Mouse (Mus musculus) MEL (cell line): ENCODE measurements around the gene Trit1. TPM values are rescaled to one million over a fixed set of nuclear protein-coding genes. Genes with fewer than 3 reads are reported as not detected.

ENCODE experiments used
- DNase-seq: peaks from one replicate; pipeline ENCODE4 v3.0.0; 2011; ENCODE audit warnings: low read depth, low spot score
- H3K27ac ChIP-seq: 2 replicates; pipeline ENCODE4 v1.5.1; 2012; ENCODE audit warnings: low read depth, mild to moderate bottlenecking, control low read depth, low read length, moderate library complexity; ENCODE audit not compliant: control insufficient read depth
- H3K27me3 ChIP-seq, 2 experiments: fragments of 150-350 bp in 1 of 2; sonication (generic) in 1 of 2; 2 replicates each; pipeline ENCODE4 v1.6.1; 2012; ENCODE audit warnings: low read length in 2 of 2, mild to moderate bottlenecking in 2 of 2, improper control_type of control experiment in 1 of 2, moderate library complexity in 1 of 2; ENCODE audit not compliant: insufficient read depth in 2 of 2, control insufficient read depth in 1 of 2
- H3K36me3 ChIP-seq, 2 experiments: 2 replicates each; pipeline ENCODE4 v1.6.1; 2012 to 2014; ENCODE audit warnings: low read length in 2 of 2, improper control_type of control experiment in 1 of 2, inconsistent platforms in 1 of 2, mild to moderate bottlenecking in 1 of 2; ENCODE audit not compliant: insufficient read depth in 2 of 2, control insufficient read depth in 1 of 2
- H3K4me1 ChIP-seq, 2 experiments: fragments of 150-350 bp in 1 of 2; sonication (generic) in 1 of 2; 2 replicates each; pipeline ENCODE4 v1.6.1; 2012; ENCODE audit warnings: low read length in 2 of 2, improper control_type of control experiment in 1 of 2, mild to moderate bottlenecking in 1 of 2; ENCODE audit not compliant: insufficient read depth in 2 of 2, control insufficient read depth in 1 of 2
- H3K4me3 ChIP-seq, 2 experiments: fragments of 150-350 bp in 1 of 2; sonication (generic) in 1 of 2; 2 replicates each; pipeline ENCODE4 v1.5.1; 2012; ENCODE audit warnings: low read depth in 2 of 2, low read length in 2 of 2, mild to moderate bottlenecking in 2 of 2, moderate library complexity in 2 of 2, control low read depth in 1 of 2, improper control_type of control experiment in 1 of 2; ENCODE audit not compliant: control insufficient read depth in 1 of 2, insufficient read depth in 1 of 2
- H3K79me2 ChIP-seq: 2 replicates; pipeline ENCODE4 v1.6.1; 2012; ENCODE audit warnings: mild to moderate bottlenecking, low read length, moderate library complexity; ENCODE audit not compliant: control insufficient read depth, poor library complexity, insufficient read depth
- H3K9ac ChIP-seq: 2 replicates; pipeline ENCODE4 v1.6.1; 2012; ENCODE audit warnings: low read depth, mild to moderate bottlenecking, control low read depth, low read length, moderate library complexity; ENCODE audit not compliant: control insufficient read depth, poor library complexity, severe bottlenecking
- H3K9me3 ChIP-seq: fragments of 150-350 bp; sonication (generic); replicated peaks from 2 replicates; pipeline ENCODE4 v1.6.1; 2012; ENCODE audit warnings: mild to moderate bottlenecking, low read length, improper control_type of control experiment, moderate library complexity; ENCODE audit not compliant: insufficient read depth
- CHD2 ChIP-seq: IDR thresholded peaks from 2 replicates; pipeline ENCODE4 v1.6.1; 2011; ENCODE audit warnings: low read length, improper control_type of control experiment
- CTCF ChIP-seq, 3 experiments: IDR thresholded peaks in 2 of 3; conservative IDR thresholded peaks in 1 of 3; 2 replicates each; pipeline ENCODE4 v1.5.1; 2011 to 2012; ENCODE audit warnings: low read length in 3 of 3, low read depth in 2 of 3, mild to moderate bottlenecking in 2 of 3, improper control_type of control experiment in 1 of 3, inconsistent platforms in 1 of 3, mixed read lengths in 1 of 3, moderate library complexity in 1 of 3; ENCODE audit not compliant: control insufficient read depth in 1 of 3, insufficient read depth in 1 of 3, poor library complexity in 1 of 3, severe bottlenecking in 1 of 3
- EP300 ChIP-seq, 2 experiments: IDR thresholded peaks; 2 replicates each; pipeline ENCODE4 v1.6.1; 2011; ENCODE audit warnings: improper control_type of control experiment in 2 of 2, low read length in 2 of 2, low read depth in 1 of 2, mild to moderate bottlenecking in 1 of 2
- GATA1 ChIP-seq: IDR thresholded peaks from 2 replicates; pipeline ENCODE4 v1.6.1; 2011; ENCODE audit warnings: low read depth, low read length, improper control_type of control experiment
- JUND ChIP-seq: IDR thresholded peaks from 2 replicates; pipeline ENCODE4 v1.6.1; 2011; ENCODE audit warnings: low read depth, mild to moderate bottlenecking, improper control_type of control experiment, low read length
- KAT2A ChIP-seq: conservative IDR thresholded peaks from 2 replicates; pipeline ENCODE4 v1.6.1; 2012; ENCODE audit warnings: low read depth, low read length, improper control_type of control experiment, inconsistent platforms
- MAFK ChIP-seq: IDR thresholded peaks from 2 replicates; pipeline ENCODE4 v1.6.1; 2011; ENCODE audit warnings: low read depth, mild to moderate bottlenecking, low read length, improper control_type of control experiment, borderline replicate concordance
- NRF1 ChIP-seq: IDR thresholded peaks from 2 replicates; pipeline ENCODE4 v1.6.1; 2014; ENCODE audit warnings: low read depth, mild to moderate bottlenecking, inconsistent platforms, low read length, improper control_type of control experiment, moderate library complexity; ENCODE audit not compliant: poor library complexity, insufficient read depth, severe bottlenecking
- POLR2A ChIP-seq, 2 experiments: IDR thresholded peaks; 2 replicates each; pipeline ENCODE4 v1.6.1; 2011 to 2012; ENCODE audit warnings: low read length in 2 of 2, mild to moderate bottlenecking in 2 of 2, control low read depth in 1 of 2, improper control_type of control experiment in 1 of 2, low read depth in 1 of 2, moderate library complexity in 1 of 2; ENCODE audit not compliant: control insufficient read depth in 1 of 2, insufficient read depth in 1 of 2, poor library complexity in 1 of 2
- POLR2AphosphoS2 ChIP-seq: IDR thresholded peaks from 2 replicates; pipeline ENCODE4 v1.6.1; 2011; ENCODE audit warnings: low read length, improper control_type of control experiment
- POLR2AphosphoS5 ChIP-seq: IDR thresholded peaks from 2 replicates; pipeline ENCODE4 v1.6.1; 2012; ENCODE audit warnings: low read depth, borderline replicate concordance, mild to moderate bottlenecking, inconsistent platforms, low read length, moderate library complexity, mixed read lengths
- RAD21 ChIP-seq: IDR thresholded peaks from 2 replicates; pipeline ENCODE4 v1.6.1; 2011; ENCODE audit warnings: mild to moderate bottlenecking, low read depth, low read length, improper control_type of control experiment
- RCOR1 ChIP-seq: IDR thresholded peaks from 2 replicates; pipeline ENCODE4 v1.6.1; 2012; ENCODE audit warnings: low read depth, mild to moderate bottlenecking, inconsistent platforms, low read length, improper control_type of control experiment
- SIN3A ChIP-seq: IDR thresholded peaks from 2 replicates; pipeline ENCODE4 v1.6.1; 2012; ENCODE audit warnings: low read length, improper control_type of control experiment, inconsistent platforms
- TAL1 ChIP-seq: IDR thresholded peaks from 2 replicates; pipeline ENCODE4 v1.6.1; 2012; ENCODE audit warnings: mild to moderate bottlenecking, inconsistent platforms, low read length, moderate library complexity, mixed read lengths
- USF1 ChIP-seq: IDR thresholded peaks from 2 replicates; pipeline ENCODE4 v1.6.1; 2014; ENCODE audit warnings: low read depth, mild to moderate bottlenecking, inconsistent platforms, low read length, improper control_type of control experiment, moderate library complexity
- ZC3H11A ChIP-seq: IDR thresholded peaks from 2 replicates; pipeline ENCODE4 v1.6.1; 2012; ENCODE audit warnings: low read depth, mild to moderate bottlenecking, inconsistent platforms, low read length, improper control_type of control experiment
- ZKSCAN1 ChIP-seq: IDR thresholded peaks from 2 replicates; pipeline ENCODE4 v1.6.1; 2012; ENCODE audit warnings: low read depth, mild to moderate bottlenecking, inconsistent platforms, low read length, improper control_type of control experiment, moderate library complexity
- polyA plus RNA-seq, 2 experiments: library from polyadenylated mRNA; stranded (reverse) in 1 of 2; unstranded in 1 of 2; fragments of >175 nt in 1 of 2; fragments of >200 nt in 1 of 2; gene quantifications; 2 replicates each; pipeline versions ENCODE4 v1.2.1 to v1.2.4; 2012; ENCODE audit warnings: low replicate concordance in 2 of 2, low read depth in 1 of 2; ENCODE audit not compliant: insufficient read length in 2 of 2, insufficient read depth in 1 of 2, missing spikeins in 1 of 2
- total RNA-seq: library from RNA; depleted of rRNA; stranded (reverse); fragments of 300-350 nt; gene quantifications from 2 replicates; pipeline ENCODE4 v1.2.3, GENCODE M21; 2012

The Trit1 gene
- total and polyA plus RNA-seq, 3 experiments = 17.9 to 19.6 TPM; not detected in 1

DNA sequence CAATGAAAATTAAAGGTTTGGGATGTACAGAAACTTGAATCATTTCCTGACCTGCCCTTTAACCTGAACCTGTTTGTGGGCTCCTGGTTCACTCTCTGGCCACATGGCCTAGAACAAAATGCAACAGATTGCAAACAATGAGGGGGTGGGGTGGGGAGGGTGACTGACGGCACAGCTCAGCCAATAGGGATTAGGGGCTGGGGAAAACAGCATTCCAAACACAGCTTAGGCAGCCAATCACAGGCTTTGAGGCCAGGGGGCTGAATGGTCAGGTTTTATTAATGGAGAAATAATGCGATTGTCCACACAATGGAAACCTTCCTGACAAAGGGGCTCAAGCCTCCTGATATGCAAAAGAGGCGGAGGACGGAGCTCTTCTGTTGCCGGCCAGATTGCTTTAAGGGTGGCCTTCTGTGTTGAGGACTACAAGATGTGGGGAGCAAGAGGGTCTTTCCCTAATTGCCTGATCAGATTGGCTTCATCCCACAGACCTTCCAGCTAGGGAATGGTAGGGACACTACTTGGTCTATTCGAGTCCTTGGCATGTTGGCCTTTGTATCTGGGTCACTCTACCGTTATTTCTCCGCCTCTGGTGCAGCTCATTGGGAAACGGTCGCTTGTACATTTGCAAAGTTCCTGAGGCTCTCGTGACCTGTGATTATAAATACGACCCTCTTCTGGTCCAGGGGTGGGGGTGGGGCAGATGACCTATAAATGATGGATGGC, 17.7 kb upstream of the Trit1 start:
- no peak overlapping the region for H3K27ac ChIP-seq
- no peak overlapping the region for H3K9ac ChIP-seq
- no peaks in the 10 kb centered on the region for H3K4me1 ChIP-seq
- H3K4me3 ChIP-seq = no peak overlapping the region
- H3K27me3 ChIP-seq = peaks cover 3 to 11% of the 10 kb centered on the region in 2 experiments; a peak in 3 of 4 replicates
- H3K36me3 ChIP-seq = no peaks in the 10 kb centered on the region
- no peaks in the 10 kb centered on the region for H3K79me2 ChIP-seq
- no peak for DNase-seq
- no peaks in the 10 kb centered on the region for H3K9me3 ChIP-seq
- TF ChIP-seq USF1 (no peak), KAT2A (no peak), MAFK (no peak), ZKSCAN1 (no peak), CHD2 (no peak), JUND (no peak)
- TF ChIP-seq, all 39 proteins: peak for 0

DNA sequence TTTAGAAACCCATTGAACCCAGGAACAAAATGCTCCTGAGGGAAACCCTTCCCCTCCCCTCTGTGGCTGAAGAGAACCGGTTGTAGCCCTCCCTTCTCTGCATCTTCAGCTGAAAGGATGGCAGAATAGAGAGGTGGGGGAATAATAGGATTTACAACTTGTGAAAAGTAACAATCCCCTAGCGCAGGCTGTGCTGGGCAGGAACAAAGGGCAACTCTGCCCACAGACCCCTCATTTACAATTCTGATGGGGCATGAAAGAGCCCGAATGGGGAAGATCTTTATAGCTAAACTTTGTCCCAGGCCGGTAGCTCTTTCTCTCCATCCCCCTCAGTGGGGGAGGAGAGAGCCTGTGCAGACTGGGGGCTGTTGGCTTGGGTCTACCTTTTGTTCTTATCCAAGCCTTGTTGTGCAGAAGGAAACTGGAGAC, 17.1 kb upstream of the Trit1 start:
- Histone ChIP-seq H3K27ac (no peak overlapping the region), H3K4me3 (no peak overlapping the region), H3K4me1 (no peaks in the 10 kb centered on the region), H3K9me3 (no peaks in the 10 kb centered on the region), H3K27me3 (peaks cover 3 to 11% of the 10 kb centered on the region in 2 experiments; a peak in 3 of 4 replicates), H3K9ac (no peak overlapping the region), H3K36me3 (no peaks in the 10 kb centered on the region), H3K79me2 (no peaks in the 10 kb centered on the region)
- no peak for DNase-seq
- TF ChIP-seq USF1 = no peak
- TF ChIP-seq RCOR1 = no peak

- Histone ChIP-seq H3K27me3 (peaks cover 3 to 11% of the 10 kb centered on the region in 2 experiments; a peak in 3 of 4 replicates), H3K9ac (no peak overlapping the region)
Measured at GRCm38 (mm10) chr4:123000130-123000529, 16.3 kb upstream of the Trit1 start.

More at GRCm38 (mm10) chr4:123000130-123000529, 16.3 kb upstream of the Trit1 start:
- Histone ChIP-seq H3K27ac (no peak overlapping the region), H3K9me3 (no peaks in the 10 kb centered on the region), H3K4me3 (no peak overlapping the region), H3K79me2 (no peaks in the 10 kb centered on the region), H3K36me3 (no peaks in the 10 kb centered on the region), H3K4me1 (no peaks in the 10 kb centered on the region)
- DNase-seq = no peak
- TF ChIP-seq NRF1 (no peak), POLR2AphosphoS2 (no peak), USF1 (no peak), MAFK (no peak), TAL1 (no peak), CTCF (IDR thresholded peaks at IDR 0.05 in 2 of 3, conservative IDR thresholded peaks at IDR 0.05 in 1 of 3; ENCODE audit: control insufficient read depth in 1 of 3, insufficient read depth in 1 of 3, low read depth in 2 of 3, low read length in 3 of 3, poor library complexity in 1 of 3, severe bottlenecking in 1 of 3) (no peak), ZC3H11A (no peak), RCOR1 (no peak), EP300 (IDR thresholded peaks at IDR 0.05; ENCODE audit: low read depth in 1 of 2, low read length in 2 of 2) (no peak), JUND (no peak), POLR2A (IDR thresholded peaks at IDR 0.05; ENCODE audit: control insufficient read depth in 1 of 2, insufficient read depth in 1 of 2, low read depth in 1 of 2, low read length in 2 of 2, poor library complexity in 1 of 2) (no peak), POLR2AphosphoS5 (no peak), GATA1 (no peak), SIN3A (no peak), RAD21 (no peak)
